Comparison of ENCODE assay signal across 25 mouse cellular contexts in genomic region chr9:68783246-68783645, GRCm38 (mm10).
A peak's percentile ranks its signal among the peaks of the same experiment; 100 is the strongest.
DNase-seq lines count a peak whose midpoint lies in the region; ATAC-seq and TF ChIP-seq lines count a peak whose summit lies in the region.
"Had no signal": no experiment of that assay in that cellular context is flagged by ENCODE, and none has a peak within 500 bp of the region (broad histone marks: within the 10 kb centered on the region; RNA-seq: fewer than 3 reads in every experiment).

No protein-coding gene starts in this region.

- no peak overlapping the region for H3K9ac ChIP-seq in heart, embryonic 14.5 days (ENCODE audit: low read length)
- no peak overlapping the region for H3K9ac ChIP-seq in stomach, postnatal 0 days (ENCODE audit: low read length)
- H3K9ac ChIP-seq: embryonic facial prominence, embryonic 12.5 days; embryonic facial prominence, embryonic 15.5 days; forebrain, postnatal 0 days; heart, embryonic 12.5 days; hindbrain, embryonic 14.5 days had no signal

- TF ChIP-seq CTCF in stomach, postnatal 0 days (IDR thresholded peaks at IDR 0.05; ENCODE audit: low read depth), result no peak

- peak overlapping the region; percentile 13; the same call in 1 of the 2 replicates for H3K4me2 ChIP-seq in heart, embryonic 14.5 days (ENCODE audit: low read length)
- H3K4me2 ChIP-seq in stomach, postnatal 0 days (replicated peaks; ENCODE audit: low read depth), result no peak overlapping the region
- H3K4me2 ChIP-seq: embryonic facial prominence, embryonic 12.5 days; embryonic facial prominence, embryonic 15.5 days; heart, embryonic 12.5 days; hindbrain, embryonic 14.5 days had no signal

- H3K9me3 ChIP-seq in heart, embryonic 14.5 days (ENCODE audit: control insufficient read depth, low read length), result no peaks in the 10 kb centered on the region
- H3K9me3 ChIP-seq in stomach, postnatal 0 days (ENCODE audit: control insufficient read depth, low read length), result no peaks in the 10 kb centered on the region
- H3K9me3 ChIP-seq: embryonic facial prominence, embryonic 12.5 days; embryonic facial prominence, embryonic 15.5 days; heart, embryonic 12.5 days had no signal

- H3K4me1 ChIP-seq in heart, embryonic 14.5 days (ENCODE audit: control insufficient read depth in 2 of 2, insufficient read depth in 2 of 2, low read length in 2 of 2), result peaks cover 15 to 21% of the 10 kb centered on the region in 2 experiments
- peaks cover 4% of the 10 kb centered on the region for H3K4me1 ChIP-seq in stomach, postnatal 0 days (replicated peaks; ENCODE audit: control insufficient read depth, insufficient read depth)

- WGBS in heart, embryonic 14.5 days, result 52% methylated on average over 5 of the region's 5 CpGs
- WGBS in stomach, postnatal 0 days, result 60% methylated on average over 5 of the region's 5 CpGs

- no peak for TF ChIP-seq EP300 in stomach, postnatal 0 days (optimal IDR thresholded peaks at IDR 0.05)

- no peak overlapping the region for H3K27ac ChIP-seq in heart, embryonic 14.5 days (replicated peaks in 1 of 2; ENCODE audit: control insufficient read depth in 1 of 2, insufficient read depth in 1 of 2, low read depth in 2 of 2, low read length in 2 of 2)
- no peak overlapping the region for H3K27ac ChIP-seq in stomach, postnatal 0 days (replicated peaks)
- H3K27ac ChIP-seq: embryonic facial prominence, embryonic 12.5 days; embryonic facial prominence, embryonic 15.5 days; hindbrain, embryonic 14.5 days; hindbrain, postnatal 0 days had no signal

- ATAC-seq in heart, embryonic 14.5 days (ENCODE audit: insufficient number of reproducible peaks, insufficient read depth, low FRiP score, low read depth), result no peak
- ATAC-seq in stomach, postnatal 0 days (ENCODE audit: low FRiP score, low TSS enrichment), result no peak
- ATAC-seq: CD4-positive, CD25-positive, alpha-beta regulatory T cell, adult 4 months; forebrain, embryonic 14.5 days; forebrain, postnatal 0 days; hindbrain, postnatal 0 days; inflammation-experienced regulatory T-cells, adult 6 months; intestine, embryonic 16.5 days had no signal

- no peaks in the 10 kb centered on the region for H3K27me3 ChIP-seq in heart, embryonic 14.5 days (ENCODE audit: control insufficient read depth, insufficient read depth, low read length)
- no peaks in the 10 kb centered on the region for H3K27me3 ChIP-seq in stomach, postnatal 0 days (ENCODE audit: control insufficient read depth, insufficient read depth, low read length)
- H3K27me3 ChIP-seq: embryonic facial prominence, embryonic 12.5 days; embryonic facial prominence, embryonic 15.5 days; heart, embryonic 12.5 days had no signal

- no peak overlapping the region for H3K4me3 ChIP-seq in heart, embryonic 14.5 days (ENCODE audit: control insufficient read depth in 1 of 2, insufficient read depth in 1 of 2, low read depth in 1 of 2, low read length in 2 of 2)
- no peak overlapping the region for H3K4me3 ChIP-seq in stomach, postnatal 0 days (ENCODE audit: low read depth, low read length)
- H3K4me3 ChIP-seq: embryonic facial prominence, embryonic 12.5 days; embryonic facial prominence, embryonic 15.5 days; heart, embryonic 12.5 days had no signal

- DNase-seq in adrenal gland, postnatal 14 days, result peak; percentile 50
- no peak for DNase-seq in adrenal gland, adult 18-20 months (ENCODE audit: low spot score in 2 of 2)
- DNase-seq in heart, adult 18-20 months, result no peak
- peak; percentile 61 for DNase-seq in skeletal muscle tissue, adult 2 months (ENCODE audit: low read depth, low spot score)
- DNase-seq in stomach, postnatal 0 days (ENCODE audit: low spot score), result no peak
- DNase-seq: cerebellum, adult 11 months; cerebellum, adult 2 months; cerebellum, adult 9-11 months; cerebellum, postnatal 25 days; forebrain, postnatal 0 days; gastrocnemius, postnatal 10 days; gastrocnemius, postnatal 36 days; heart, postnatal 10 days; heart, postnatal 4 days; kidney, adult 18-20 months had no signal

- H3K36me3 ChIP-seq in heart, embryonic 14.5 days (ENCODE audit: control insufficient read depth, insufficient read depth, low read length), result no peaks in the 10 kb centered on the region
- H3K36me3 ChIP-seq in stomach, postnatal 0 days (ENCODE audit: control insufficient read depth, insufficient read depth, low read length), result no peaks in the 10 kb centered on the region
- H3K36me3 ChIP-seq: embryonic facial prominence, embryonic 12.5 days; embryonic facial prominence, embryonic 15.5 days; heart, embryonic 12.5 days had no signal

Comparison
In these comparisons a context has a peak if more than half of its experiments do, and no peak if none do; other contexts are left out.
1. DNase-seq: peak in adrenal gland, postnatal 14 days (single experiment) and skeletal muscle tissue, adult 2 months (single experiment); none in adrenal gland, adult 18-20 months (0 of 2), heart, adult 18-20 months (0 of 2) and stomach, postnatal 0 days (single experiment).